Mouse (Mus musculus) adrenal gland, postnatal 36 days (tissue): Measurements from ENCODE around the gene Fam214b. TPM values are rescaled to one million over a fixed set of nuclear protein-coding genes. Genes with fewer than 3 reads are reported as not detected.
A peak's percentile ranks its signal among the peaks of the same experiment; 100 is the strongest.

Experiments
- DNase-seq, 2 experiments: peaks; one replicate each; pipeline ENCODE4 v3.0.0; 2021; ENCODE audit warnings: mixed read lengths in 1 of 2
- total RNA-seq, 2 experiments: library from RNA; stranded (reverse); gene quantifications; 2 replicates each; pipeline ENCODE4 v1.2.3; 2021

Fam214b gene
- total RNA-seq, 2 experiments from 2014 or later = 44.0 to 57.2 TPM

- peak; percentile 89 to 91 for DNase-seq
These were observed 35.6 kb downstream of the Fam214b start, which contains the start of gene Fancg for GRCm38 (mm10) chr4:43010161-43011038. Fancg (minus strand) TSS chr4:43010506.

GRCm38 (mm10) chr4:43005765-43006164, 40.3 kb downstream of the Fam214b start:
- peak; percentile 27 to 49 for DNase-seq

- DNase-seq = no peak
These were observed 41.1 kb downstream of the Fam214b start for GRCm38 (mm10) chr4:43004951-43005350.

GRCm38 (mm10) chr4:43002756-43003439, 43.1 kb downstream of the Fam214b start:
- no peak for DNase-seq

GRCm38 (mm10) chr4:43001272-43001671, 44.7 kb downstream of the Fam214b start:
- no peak for DNase-seq

- peak; percentile 98 to 99 for DNase-seq
These were observed 45.7 kb downstream of the Fam214b start, which contains the start of gene Vcp for GRCm38 (mm10) chr4:43000141-43000986. Vcp (minus strand) TSS chr4:43000507.

GRCm38 (mm10) chr4:42999451-43000140, 46.4 kb downstream of the Fam214b start:
- DNase-seq = peak; percentile 88 to 91

GRCm38 (mm10) chr4:42998022-42998421, 48.0 kb downstream of the Fam214b start:
- no peak for DNase-seq

GRCm38 (mm10) chr4:42988296-42988695, 57.7 kb downstream of the Fam214b start:
- DNase-seq = no peak

Other genes starting within 250 kb of the Fam214b start
- gene Fam205a1, start 192.3 kb downstream of the Fam214b start, total RNA-seq = not detected
- under 1 TPM; 0.16 to 0.20 TPM for gene Gm12394, start 189.4 kb downstream of the Fam214b start, total RNA-seq
- not detected for gene Fam205c, start 172.0 kb downstream of the Fam214b start, total RNA-seq
- 1 to 10 TPM; 1.3 to 1.8 TPM for gene Phf24, start 129.6 kb downstream of the Fam214b start, total RNA-seq
- gene Dnajb5, start 96.4 kb downstream of the Fam214b start, total RNA-seq = 10 to 100 TPM; 10.9 to 35.1 TPM
- gene 1700022I11Rik, start 76.6 kb downstream of the Fam214b start, total RNA-seq = not detected
- gene Vcp, start 45.7 kb downstream of the Fam214b start, total RNA-seq = 100 to 1,000 TPM; 332 to 368 TPM
- gene Fancg, start 35.7 kb downstream of the Fam214b start, total RNA-seq = 10 to 100 TPM in 1 of 2 experiments, 1 to 10 TPM in 1; 6.3 to 14.2 TPM
- gene Pigo, start 20.4 kb downstream of the Fam214b start, total RNA-seq = 10 to 100 TPM; 16.0 to 19.6 TPM
- gene Stoml2, start 14.5 kb downstream of the Fam214b start, total RNA-seq = 100 to 1,000 TPM; 191 to 261 TPM
- 10 to 100 TPM; 10.5 to 12.4 TPM for gene Unc13b, start 12.7 kb upstream of the Fam214b start, total RNA-seq
- under 1 TPM; 0.23 to 0.26 TPM for gene Atp8b5, start 220.9 kb upstream of the Fam214b start, total RNA-seq